Mouse (Mus musculus) MEL (cell line): ENCODE measurements around the gene Gm15155. TPM values are rescaled to one million over a fixed set of nuclear protein-coding genes. Genes with fewer than 3 reads are reported as not detected.

Source experiments
- DNase-seq: peaks from one replicate; pipeline ENCODE4 v3.0.0; 2011; ENCODE audit warnings: low read depth, low spot score
- H3K27ac ChIP-seq: 2 replicates; pipeline ENCODE4 v1.5.1; 2012; ENCODE audit warnings: low read depth, mild to moderate bottlenecking, control low read depth, low read length, moderate library complexity; ENCODE audit not compliant: control insufficient read depth
- H3K27me3 ChIP-seq, 2 experiments: fragments of 150-350 bp in 1 of 2; sonication (generic) in 1 of 2; 2 replicates each; pipeline ENCODE4 v1.6.1; 2012; ENCODE audit warnings: low read length in 2 of 2, mild to moderate bottlenecking in 2 of 2, improper control_type of control experiment in 1 of 2, moderate library complexity in 1 of 2; ENCODE audit not compliant: insufficient read depth in 2 of 2, control insufficient read depth in 1 of 2
- H3K36me3 ChIP-seq, 2 experiments: 2 replicates each; pipeline ENCODE4 v1.6.1; 2012 to 2014; ENCODE audit warnings: low read length in 2 of 2, improper control_type of control experiment in 1 of 2, inconsistent platforms in 1 of 2, mild to moderate bottlenecking in 1 of 2; ENCODE audit not compliant: insufficient read depth in 2 of 2, control insufficient read depth in 1 of 2
- H3K4me1 ChIP-seq, 2 experiments: fragments of 150-350 bp in 1 of 2; sonication (generic) in 1 of 2; 2 replicates each; pipeline ENCODE4 v1.6.1; 2012; ENCODE audit warnings: low read length in 2 of 2, improper control_type of control experiment in 1 of 2, mild to moderate bottlenecking in 1 of 2; ENCODE audit not compliant: insufficient read depth in 2 of 2, control insufficient read depth in 1 of 2
- H3K4me3 ChIP-seq, 2 experiments: fragments of 150-350 bp in 1 of 2; sonication (generic) in 1 of 2; 2 replicates each; pipeline ENCODE4 v1.5.1; 2012; ENCODE audit warnings: low read depth in 2 of 2, low read length in 2 of 2, mild to moderate bottlenecking in 2 of 2, moderate library complexity in 2 of 2, control low read depth in 1 of 2, improper control_type of control experiment in 1 of 2; ENCODE audit not compliant: control insufficient read depth in 1 of 2, insufficient read depth in 1 of 2
- H3K79me2 ChIP-seq: 2 replicates; pipeline ENCODE4 v1.6.1; 2012; ENCODE audit warnings: mild to moderate bottlenecking, low read length, moderate library complexity; ENCODE audit not compliant: control insufficient read depth, poor library complexity, insufficient read depth
- H3K9ac ChIP-seq: 2 replicates; pipeline ENCODE4 v1.6.1; 2012; ENCODE audit warnings: low read depth, mild to moderate bottlenecking, control low read depth, low read length, moderate library complexity; ENCODE audit not compliant: control insufficient read depth, poor library complexity, severe bottlenecking
- H3K9me3 ChIP-seq: fragments of 150-350 bp; sonication (generic); replicated peaks from 2 replicates; pipeline ENCODE4 v1.6.1; 2012; ENCODE audit warnings: mild to moderate bottlenecking, low read length, improper control_type of control experiment, moderate library complexity; ENCODE audit not compliant: insufficient read depth
- BHLHE40 ChIP-seq: IDR thresholded peaks from 2 replicates; pipeline ENCODE4 v1.6.1; 2012; ENCODE audit warnings: low read depth, mild to moderate bottlenecking, inconsistent platforms, low read length, improper control_type of control experiment, borderline replicate concordance
- CHD1 ChIP-seq: IDR thresholded peaks from 2 replicates; pipeline ENCODE4 v1.6.1; 2012; ENCODE audit warnings: low read depth, mild to moderate bottlenecking, inconsistent platforms, low read length, improper control_type of control experiment
- CTCF ChIP-seq, 3 experiments: IDR thresholded peaks in 2 of 3; conservative IDR thresholded peaks in 1 of 3; 2 replicates each; pipeline ENCODE4 v1.5.1; 2011 to 2012; ENCODE audit warnings: low read length in 3 of 3, low read depth in 2 of 3, mild to moderate bottlenecking in 2 of 3, improper control_type of control experiment in 1 of 3, inconsistent platforms in 1 of 3, mixed read lengths in 1 of 3, moderate library complexity in 1 of 3; ENCODE audit not compliant: control insufficient read depth in 1 of 3, insufficient read depth in 1 of 3, poor library complexity in 1 of 3, severe bottlenecking in 1 of 3
- ELF1 ChIP-seq: IDR thresholded peaks from 2 replicates; pipeline ENCODE4 v1.6.1; 2014; ENCODE audit warnings: low read depth, mild to moderate bottlenecking, inconsistent platforms, low read length, improper control_type of control experiment, moderate library complexity
- ETS1 ChIP-seq: IDR thresholded peaks from 2 replicates; pipeline ENCODE4 v1.6.1; 2012; ENCODE audit warnings: low read depth, mild to moderate bottlenecking, inconsistent platforms, low read length, improper control_type of control experiment, moderate library complexity
- GABPA ChIP-seq: IDR thresholded peaks from 2 replicates; pipeline ENCODE4 v1.6.1; 2012; ENCODE audit warnings: low read depth, mild to moderate bottlenecking, inconsistent platforms, low read length, improper control_type of control experiment, moderate library complexity
- GATA1 ChIP-seq: IDR thresholded peaks from 2 replicates; pipeline ENCODE4 v1.6.1; 2011; ENCODE audit warnings: low read depth, low read length, improper control_type of control experiment
- HCFC1 ChIP-seq: IDR thresholded peaks from 2 replicates; pipeline ENCODE4 v1.6.1; 2012; ENCODE audit warnings: low read depth, mild to moderate bottlenecking, inconsistent platforms, low read length, improper control_type of control experiment, moderate library complexity
- JUND ChIP-seq: IDR thresholded peaks from 2 replicates; pipeline ENCODE4 v1.6.1; 2011; ENCODE audit warnings: low read depth, mild to moderate bottlenecking, improper control_type of control experiment, low read length
- KAT2A ChIP-seq: conservative IDR thresholded peaks from 2 replicates; pipeline ENCODE4 v1.6.1; 2012; ENCODE audit warnings: low read depth, low read length, improper control_type of control experiment, inconsistent platforms
- MAZ ChIP-seq: IDR thresholded peaks from 2 replicates; pipeline ENCODE4 v1.6.1; 2012; ENCODE audit warnings: low read depth, mild to moderate bottlenecking, inconsistent platforms, low read length, improper control_type of control experiment
- MEF2A ChIP-seq: IDR thresholded peaks from 2 replicates; pipeline ENCODE4 v1.6.1; 2014; ENCODE audit warnings: low read depth, mild to moderate bottlenecking, inconsistent platforms, low read length, improper control_type of control experiment; ENCODE audit not compliant: poor library complexity, insufficient replicate concordance, severe bottlenecking; ENCODE audit errors: extremely low read depth
- MYC ChIP-seq: IDR thresholded peaks from 2 replicates; pipeline ENCODE4 v1.6.1; 2011; ENCODE audit warnings: low read depth, mild to moderate bottlenecking, low read length, improper control_type of control experiment, moderate library complexity
- NELFE ChIP-seq: IDR thresholded peaks from 2 replicates; pipeline ENCODE4 v1.6.1; 2011; ENCODE audit warnings: low read depth, low read length, improper control_type of control experiment
- NRF1 ChIP-seq: IDR thresholded peaks from 2 replicates; pipeline ENCODE4 v1.6.1; 2014; ENCODE audit warnings: low read depth, mild to moderate bottlenecking, inconsistent platforms, low read length, improper control_type of control experiment, moderate library complexity; ENCODE audit not compliant: poor library complexity, insufficient read depth, severe bottlenecking
- POLR2A ChIP-seq, 2 experiments: IDR thresholded peaks; 2 replicates each; pipeline ENCODE4 v1.6.1; 2011 to 2012; ENCODE audit warnings: low read length in 2 of 2, mild to moderate bottlenecking in 2 of 2, control low read depth in 1 of 2, improper control_type of control experiment in 1 of 2, low read depth in 1 of 2, moderate library complexity in 1 of 2; ENCODE audit not compliant: control insufficient read depth in 1 of 2, insufficient read depth in 1 of 2, poor library complexity in 1 of 2
- POLR2AphosphoS2 ChIP-seq: IDR thresholded peaks from 2 replicates; pipeline ENCODE4 v1.6.1; 2011; ENCODE audit warnings: low read length, improper control_type of control experiment
- POLR2AphosphoS5 ChIP-seq: IDR thresholded peaks from 2 replicates; pipeline ENCODE4 v1.6.1; 2012; ENCODE audit warnings: low read depth, borderline replicate concordance, mild to moderate bottlenecking, inconsistent platforms, low read length, moderate library complexity, mixed read lengths
- RCOR1 ChIP-seq: IDR thresholded peaks from 2 replicates; pipeline ENCODE4 v1.6.1; 2012; ENCODE audit warnings: low read depth, mild to moderate bottlenecking, inconsistent platforms, low read length, improper control_type of control experiment
- SIN3A ChIP-seq: IDR thresholded peaks from 2 replicates; pipeline ENCODE4 v1.6.1; 2012; ENCODE audit warnings: low read length, improper control_type of control experiment, inconsistent platforms
- TBP ChIP-seq: IDR thresholded peaks from 2 replicates; pipeline ENCODE4 v1.8.0; 2011; ENCODE audit warnings: low read depth, low read length, improper control_type of control experiment
- TCF12 ChIP-seq: IDR thresholded peaks from 2 replicates; pipeline ENCODE4 v1.6.1; 2014; ENCODE audit warnings: low read depth, mild to moderate bottlenecking, inconsistent platforms, low read length, improper control_type of control experiment, moderate library complexity
- USF1 ChIP-seq: IDR thresholded peaks from 2 replicates; pipeline ENCODE4 v1.6.1; 2014; ENCODE audit warnings: low read depth, mild to moderate bottlenecking, inconsistent platforms, low read length, improper control_type of control experiment, moderate library complexity
- ZKSCAN1 ChIP-seq: IDR thresholded peaks from 2 replicates; pipeline ENCODE4 v1.6.1; 2012; ENCODE audit warnings: low read depth, mild to moderate bottlenecking, inconsistent platforms, low read length, improper control_type of control experiment, moderate library complexity
- ZMIZ1 ChIP-seq: IDR thresholded peaks from 2 replicates; pipeline ENCODE4 v1.6.1; 2012; ENCODE audit warnings: low read depth, mild to moderate bottlenecking, inconsistent platforms, low read length, improper control_type of control experiment, moderate library complexity
- ZNF384 ChIP-seq: IDR thresholded peaks from 2 replicates; pipeline ENCODE4 v1.6.1; 2012; ENCODE audit warnings: low read depth, mild to moderate bottlenecking, inconsistent platforms, low read length, improper control_type of control experiment
- polyA plus RNA-seq, 2 experiments: library from polyadenylated mRNA; stranded (reverse) in 1 of 2; unstranded in 1 of 2; fragments of >175 nt in 1 of 2; fragments of >200 nt in 1 of 2; gene quantifications; 2 replicates each; pipeline versions ENCODE4 v1.2.1 to v1.2.4; 2012; ENCODE audit warnings: low replicate concordance in 2 of 2, low read depth in 1 of 2; ENCODE audit not compliant: insufficient read length in 2 of 2, insufficient read depth in 1 of 2, missing spikeins in 1 of 2
- total RNA-seq: library from RNA; depleted of rRNA; stranded (reverse); fragments of 300-350 nt; gene quantifications from 2 replicates; pipeline ENCODE4 v1.2.3, GENCODE M21; 2012

Gm15155 gene
- total and polyA plus RNA-seq, 3 experiments = not detected

- TF ChIP-seq USF1 (no peak), ZKSCAN1 (no peak), HCFC1 (no peak), KAT2A (no peak), GABPA (no peak), POLR2AphosphoS2 (no peak), ELF1 (no peak), ETS1 (no peak), CTCF (IDR thresholded peaks at IDR 0.05 in 2 of 3, conservative IDR thresholded peaks at IDR 0.05 in 1 of 3; ENCODE audit: control insufficient read depth in 1 of 3, insufficient read depth in 1 of 3, low read depth in 2 of 3, low read length in 3 of 3, poor library complexity in 1 of 3, severe bottlenecking in 1 of 3) (no peak), RCOR1 (no peak), MYC (no peak)
- H3K27ac ChIP-seq = no peak overlapping the region
- no peak for DNase-seq
Measured at GRCm38 (mm10) chrX:155592467-155592866, 32.1 kb upstream of the Gm15155 start.

GRCm38 (mm10) chrX:155594685-155595084 lies 29.9 kb upstream of the Gm15155 start:
- TF ChIP-seq NELFE = no peak
- no peak for TF ChIP-seq MEF2A
- no peak for TF ChIP-seq POLR2AphosphoS2
- no peak for TF ChIP-seq GATA1
- Histone ChIP-seq H3K9ac (no peak overlapping the region), H3K36me3 (no peaks in the 10 kb centered on the region), H3K9me3 (no peaks in the 10 kb centered on the region), H3K4me3 (no peak overlapping the region), H3K27ac (no peak overlapping the region), H3K79me2 (no peaks in the 10 kb centered on the region), H3K4me1 (no peaks in the 10 kb centered on the region), H3K27me3 (no peaks in the 10 kb centered on the region)
- no peak for DNase-seq

More at GRCm38 (mm10) chrX:155592467-155592866, 32.1 kb upstream of the Gm15155 start:
- no peaks in the 10 kb centered on the region for H3K4me1 ChIP-seq
- H3K9ac ChIP-seq = no peak overlapping the region
- no peaks in the 10 kb centered on the region for H3K79me2 ChIP-seq
- H3K27me3 ChIP-seq = no peaks in the 10 kb centered on the region
- H3K9me3 ChIP-seq = no peaks in the 10 kb centered on the region
- no peak overlapping the region for H3K4me3 ChIP-seq
- no peaks in the 10 kb centered on the region for H3K36me3 ChIP-seq

- Histone ChIP-seq H3K4me1 (no peaks in the 10 kb centered on the region), H3K79me2 (no peaks in the 10 kb centered on the region), H3K27me3 (no peaks in the 10 kb centered on the region), H3K4me3 (no peak overlapping the region), H3K36me3 (no peaks in the 10 kb centered on the region), H3K9ac (no peak overlapping the region), H3K9me3 (no peaks in the 10 kb centered on the region), H3K27ac (no peak overlapping the region)
- TF ChIP-seq CHD1 (no peak), ETS1 (no peak), JUND (no peak), POLR2AphosphoS5 (no peak), BHLHE40 (no peak), GABPA (no peak), TCF12 (no peak), ZNF384 (no peak), MYC (no peak), ZMIZ1 (no peak), NRF1 (no peak), KAT2A (no peak), SIN3A (no peak), MAZ (no peak), TBP (no peak), POLR2A (IDR thresholded peaks at IDR 0.05; ENCODE audit: control insufficient read depth in 1 of 2, insufficient read depth in 1 of 2, low read depth in 1 of 2, low read length in 2 of 2, poor library complexity in 1 of 2) (no peak)
- DNase-seq = no peak
Measured at GRCm38 (mm10) chrX:155596390-155596789, 28.2 kb upstream of the Gm15155 start.
